Mouse (Mus musculus) brain, embryonic 14.5 days (tissue): ENCODE measurements around the gene Glis3. TPM values are rescaled to one million over a fixed set of nuclear protein-coding genes. Genes with fewer than 3 reads are reported as not detected.

Experiments
- DNase-seq: peaks from one replicate; pipeline ENCODE4 v3.0.0-alpha.2; 2011; ENCODE audit warnings: low read depth
- CTCF ChIP-seq: fragments of 200-500 bp; IDR thresholded peaks from 2 replicates; pipeline ENCODE4 v1.5.1; 2012; ENCODE audit warnings: inconsistent platforms, mild to moderate bottlenecking, moderate library complexity, borderline replicate concordance; ENCODE audit not compliant: insufficient read depth, insufficient read length; ENCODE audit errors: extremely low read depth
- POLR2A ChIP-seq: fragments of 200-500 bp; IDR thresholded peaks from 2 replicates; pipeline ENCODE4 v1.6.1; 2012; ENCODE audit warnings: mild to moderate bottlenecking, inconsistent platforms, borderline replicate concordance; ENCODE audit not compliant: poor library complexity, insufficient read depth, insufficient read length, severe bottlenecking; ENCODE audit errors: extremely low read depth
- polyA plus RNA-seq: library from polyadenylated mRNA; depleted of rRNA; stranded (reverse); fragments of >200 nt; gene quantifications from 2 replicates; pipeline ENCODE4 v1.2.3, GENCODE M21; 2012

The Glis3 gene
- polyA plus RNA-seq, 1 experiment, result 3.1 TPM

- no peak for TF ChIP-seq CTCF
- TF ChIP-seq POLR2A, result no peak
- DNase-seq, result no peak
These were observed 103.3 kb downstream of the Glis3 start for GRCm38 (mm10) chr19:28576619-28577018.

- no peak for DNase-seq
- no peak for TF ChIP-seq POLR2A
- TF ChIP-seq CTCF, result no peak
These were observed 106.2 kb downstream of the Glis3 start for GRCm38 (mm10) chr19:28573641-28574040.

GRCm38 (mm10) chr19:28569856-28570255 lies 110.0 kb downstream of the Glis3 start:
- no peak for DNase-seq
- TF ChIP-seq CTCF (no peak), POLR2A (no peak)

GRCm38 (mm10) chr19:28567100-28567499 lies 112.8 kb downstream of the Glis3 start:
- TF ChIP-seq POLR2A (no peak), CTCF (no peak)

GRCm38 (mm10) chr19:28566554-28566953 lies 113.3 kb downstream of the Glis3 start:
- TF ChIP-seq CTCF (no peak), POLR2A (no peak)
- peak; percentile 35 for DNase-seq

More at GRCm38 (mm10) chr19:28567100-28567499, 112.8 kb downstream of the Glis3 start:
- no peak for DNase-seq

GRCm38 (mm10) chr19:28561697-28562002 lies 118.2 kb downstream of the Glis3 start:
- TF ChIP-seq CTCF, result no peak
- no peak for TF ChIP-seq POLR2A
- DNase-seq, result no peak

- no peak for TF ChIP-seq CTCF
- no peak for TF ChIP-seq POLR2A
- DNase-seq, result peak; percentile 80
These were observed 118.8 kb downstream of the Glis3 start for GRCm38 (mm10) chr19:28560801-28561696.

- no peak for TF ChIP-seq CTCF
- TF ChIP-seq POLR2A, result no peak
- no peak for DNase-seq
These were observed 120.0 kb downstream of the Glis3 start for GRCm38 (mm10) chr19:28559836-28560235.

GRCm38 (mm10) chr19:28559400-28559799 lies 120.5 kb downstream of the Glis3 start:
- no peak for DNase-seq

GRCm38 (mm10) chr19:28558661-28559060 lies 121.2 kb downstream of the Glis3 start:
- TF ChIP-seq POLR2A (no peak), CTCF (no peak)
- DNase-seq, result no peak

More at GRCm38 (mm10) chr19:28559400-28559799, 120.5 kb downstream of the Glis3 start:
- TF ChIP-seq CTCF, result no peak
- no peak for TF ChIP-seq POLR2A

- DNase-seq, result no peak
- no peak for TF ChIP-seq POLR2A
- no peak for TF ChIP-seq CTCF
These were observed 122.1 kb downstream of the Glis3 start for GRCm38 (mm10) chr19:28557559-28558328.
